Mouse (Mus musculus) midbrain, embryonic 12.5 days (tissue): ENCODE data around the gene Cdk14. TPM values are rescaled to one million over a fixed set of nuclear protein-coding genes. Genes with fewer than 3 reads are reported as not detected.

Source experiments
- ATAC-seq: fragments of 200-750 bp; cut with Nextera tagmentation; 2 replicates; pipeline ENCODE4 v1.8.0; 2017; ENCODE audit warnings: low read depth, moderate TSS enrichment, moderate library complexity; ENCODE audit not compliant: low FRiP score
- H3K27ac ChIP-seq: fragments of 300-500 bp; sonication (generic); replicated peaks from 2 replicates; pipeline ENCODE4 v1.5.1; 2016; ENCODE audit warnings: mild to moderate bottlenecking
- H3K27me3 ChIP-seq: fragments of 300-500 bp; sonication (generic); 2 replicates; pipeline ENCODE4 v1.6.1; 2016; ENCODE audit warnings: mild to moderate bottlenecking
- H3K36me3 ChIP-seq: fragments of 300-500 bp; sonication (generic); 2 replicates; pipeline ENCODE4 v1.6.1; 2016
- H3K4me1 ChIP-seq: fragments of 300-500 bp; sonication (generic); 2 replicates; pipeline ENCODE4 v1.6.1; 2016
- H3K4me2 ChIP-seq: fragments of 300-500 bp; sonication (generic); replicated peaks from 2 replicates; pipeline ENCODE4 v1.6.1; 2016; ENCODE audit warnings: mild to moderate bottlenecking, moderate library complexity
- H3K4me3 ChIP-seq: fragments of 300-500 bp; sonication (generic); 2 replicates; pipeline ENCODE4 v1.5.1; 2016; ENCODE audit warnings: mild to moderate bottlenecking
- H3K9ac ChIP-seq: fragments of 300-500 bp; sonication (generic); replicated peaks from 2 replicates; pipeline ENCODE4 v1.6.1; 2016; ENCODE audit warnings: mild to moderate bottlenecking, moderate library complexity
- H3K9me3 ChIP-seq: fragments of 300-500 bp; sonication (generic); 2 replicates; pipeline ENCODE4 v1.6.1; 2016; ENCODE audit warnings: mild to moderate bottlenecking
- WGBS: fragments of 180-500 bp; shearing (Covaris S2); methylation state at CpG from one replicate; pipeline ENCODE4 v1.1.7; 2016; 5-methylcytosine and 5-hydroxymethylcytosine counted together
- polyA plus RNA-seq: library from polyadenylated mRNA; unstranded; fragments of >200 nt; fragmentation: Nextera tagmentation; extraction: Ambion mirVana; gene quantifications from 2 replicates; pipeline ENCODE4 v1.2.1, GENCODE M21; 2016

The Cdk14 gene
- polyA plus RNA-seq, 1 experiment from 2014 or later = 38.1 TPM

- no peak overlapping the region for H3K4me3 ChIP-seq
- no peak overlapping the region for H3K9ac ChIP-seq
- H3K27ac ChIP-seq = peak overlapping the region; percentile 46; the same call in 1 of the 2 replicates
- no peak overlapping the region for H3K4me2 ChIP-seq
- 81% methylated on average over 11 of the region's 11 CpGs for WGBS
- H3K36me3 ChIP-seq = no peaks in the 10 kb centered on the region
- H3K4me1 ChIP-seq = 0 out of 2 replicates have a peak, but pooled peaks cover 5% of the 10 kb centered on the region
- H3K27me3 ChIP-seq = no peaks in the 10 kb centered on the region
- ATAC-seq = no peak
- no peaks in the 10 kb centered on the region for H3K9me3 ChIP-seq
Observed at GRCm38 (mm10) chr5:5032446-5032845, 387.7 kb downstream of the Cdk14 start.

- no peak overlapping the region for H3K4me2 ChIP-seq
- no peak overlapping the region for H3K9ac ChIP-seq
- 78% methylated on average over 2 of the region's 2 CpGs for WGBS
- no peak overlapping the region for H3K27ac ChIP-seq
- no peaks in the 10 kb centered on the region for H3K36me3 ChIP-seq
- no peak for ATAC-seq
- no peak overlapping the region for H3K4me3 ChIP-seq
- 0 out of 2 replicates have a peak, but pooled peaks cover 5% of the 10 kb centered on the region for H3K4me1 ChIP-seq
- no peaks in the 10 kb centered on the region for H3K27me3 ChIP-seq
- no peaks in the 10 kb centered on the region for H3K9me3 ChIP-seq
Observed at GRCm38 (mm10) chr5:5030431-5030830, 389.7 kb downstream of the Cdk14 start.

- H3K36me3 ChIP-seq = no peaks in the 10 kb centered on the region
- H3K27ac ChIP-seq = no peak overlapping the region
- no peak overlapping the region for H3K9ac ChIP-seq
- H3K4me2 ChIP-seq = no peak overlapping the region
- ATAC-seq = no peak
- no peak overlapping the region for H3K4me3 ChIP-seq
- H3K4me1 ChIP-seq = no peaks in the 10 kb centered on the region
- H3K9me3 ChIP-seq = no peaks in the 10 kb centered on the region
- WGBS = 78% methylated on average over 3 of the region's 3 CpGs
- H3K27me3 ChIP-seq = peaks cover 5% of the 10 kb centered on the region; the same call in 1 of the 2 replicates
Observed at GRCm38 (mm10) chr5:5018959-5019358, 401.2 kb downstream of the Cdk14 start.

GRCm38 (mm10) chr5:5018242-5018641 is 401.9 kb downstream of the Cdk14 start:
- H3K27ac ChIP-seq = no peak overlapping the region
- H3K9ac ChIP-seq = no peak overlapping the region

GRCm38 (mm10) chr5:5013783-5014182 is 406.3 kb downstream of the Cdk14 start:
- Histone ChIP-seq H3K4me3 (no peak overlapping the region), H3K27me3 (peaks cover 41% of the 10 kb centered on the region), H3K9ac (no peak overlapping the region), H3K9me3 (no peaks in the 10 kb centered on the region), H3K36me3 (no peaks in the 10 kb centered on the region), H3K4me1 (no peaks in the 10 kb centered on the region), H3K27ac (no peak overlapping the region), H3K4me2 (no peak overlapping the region)
- ATAC-seq = no peak
- WGBS = 90% methylated on average over 3 of the region's 3 CpGs

More at GRCm38 (mm10) chr5:5018242-5018641, 401.9 kb downstream of the Cdk14 start:
- peaks cover 11% of the 10 kb centered on the region for H3K27me3 ChIP-seq
- H3K4me3 ChIP-seq = no peak overlapping the region
- no peak overlapping the region for H3K4me2 ChIP-seq
- ATAC-seq = no peak
- no peaks in the 10 kb centered on the region for H3K4me1 ChIP-seq
- H3K9me3 ChIP-seq = no peaks in the 10 kb centered on the region
- 84% methylated on average over 2 of the region's 2 CpGs for whole genome bisulfite sequencing
- no peaks in the 10 kb centered on the region for H3K36me3 ChIP-seq

- no peaks in the 10 kb centered on the region for H3K9me3 ChIP-seq
- 81% methylated on average over 7 of the region's 7 CpGs for WGBS
- no peak overlapping the region for H3K27ac ChIP-seq
- no peaks in the 10 kb centered on the region for H3K36me3 ChIP-seq
- no peak overlapping the region for H3K4me2 ChIP-seq
- no peak overlapping the region for H3K4me3 ChIP-seq
- H3K27me3 ChIP-seq = peaks cover 39% of the 10 kb centered on the region
- no peak for ATAC-seq
- no peak overlapping the region for H3K9ac ChIP-seq
- H3K4me1 ChIP-seq = peaks cover 6% of the 10 kb centered on the region
Observed at GRCm38 (mm10) chr5:5012521-5013346, 407.4 kb downstream of the Cdk14 start.

GRCm38 (mm10) chr5:5008153-5008745 is 411.9 kb downstream of the Cdk14 start:
- H3K27me3 ChIP-seq = peaks cover 68% of the 10 kb centered on the region
- no peak overlapping the region for H3K9ac ChIP-seq
- H3K27ac ChIP-seq = peak overlapping the region; percentile 56; the same call in 1 of the 2 replicates
- peak overlapping the region; percentile 41 for H3K4me2 ChIP-seq
- peak; percentile 76 for ATAC-seq
- peaks cover 16% of the 10 kb centered on the region for H3K4me1 ChIP-seq
- no peaks in the 10 kb centered on the region for H3K36me3 ChIP-seq
- 18% methylated on average over 4 of the region's 4 CpGs for WGBS
- no peaks in the 10 kb centered on the region for H3K9me3 ChIP-seq
- peak overlapping the region; percentile 14; the same call in 1 of the 2 replicates for H3K4me3 ChIP-seq

- Histone ChIP-seq H3K9ac (no peak overlapping the region), H3K36me3 (no peaks in the 10 kb centered on the region), H3K4me3 (peak overlapping the region; percentile 14; the same call in 1 of the 2 replicates), H3K27ac (peak overlapping the region; percentile 56; the same call in 1 of the 2 replicates), H3K4me2 (peak overlapping the region; percentile 41), H3K4me1 (peaks cover 16% of the 10 kb centered on the region), H3K9me3 (no peaks in the 10 kb centered on the region), H3K27me3 (peaks cover 71% of the 10 kb centered on the region)
- ATAC-seq = peak; percentile 62
- 46% methylated on average over 15 of the region's 15 CpGs for WGBS
Observed at GRCm38 (mm10) chr5:5007489-5008152, 412.5 kb downstream of the Cdk14 start.

- WGBS = 72% methylated on average over 1 of the region's 1 CpGs
- H3K9me3 ChIP-seq = no peaks in the 10 kb centered on the region
- H3K4me1 ChIP-seq = peaks cover 16% of the 10 kb centered on the region
- peaks cover 59% of the 10 kb centered on the region for H3K27me3 ChIP-seq
- no peak for ATAC-seq
- H3K27ac ChIP-seq = no peak overlapping the region
- H3K36me3 ChIP-seq = no peaks in the 10 kb centered on the region
- H3K9ac ChIP-seq = no peak overlapping the region
- H3K4me2 ChIP-seq = no peak overlapping the region
- H3K4me3 ChIP-seq = no peak overlapping the region
Observed at GRCm38 (mm10) chr5:5005633-5006032, 414.5 kb downstream of the Cdk14 start.

GRCm38 (mm10) chr5:5004740-5005139 is 415.4 kb downstream of the Cdk14 start:
- 93% methylated on average over 2 of the region's 2 CpGs for WGBS
- no peak for ATAC-seq

GRCm38 (mm10) chr5:4993192-4993601 is 426.9 kb downstream of the Cdk14 start:
- no peak overlapping the region for H3K27ac ChIP-seq
- no peaks in the 10 kb centered on the region for H3K27me3 ChIP-seq
- no peak overlapping the region for H3K4me2 ChIP-seq
- no peaks in the 10 kb centered on the region for H3K9me3 ChIP-seq
- no peaks in the 10 kb centered on the region for H3K36me3 ChIP-seq
- H3K9ac ChIP-seq = no peak overlapping the region
- H3K4me3 ChIP-seq = no peak overlapping the region
- 88% methylated on average over 4 of the region's 4 CpGs for WGBS
- no peak for ATAC-seq
- H3K4me1 ChIP-seq = peaks cover 5% of the 10 kb centered on the region; the same call in 1 of the 2 replicates

More at GRCm38 (mm10) chr5:5004740-5005139, 415.4 kb downstream of the Cdk14 start:
- no peak overlapping the region for H3K9ac ChIP-seq
- H3K27ac ChIP-seq = no peak overlapping the region
- H3K4me2 ChIP-seq = no peak overlapping the region
- H3K4me1 ChIP-seq = peaks cover 16% of the 10 kb centered on the region
- H3K9me3 ChIP-seq = no peaks in the 10 kb centered on the region
- no peak overlapping the region for H3K4me3 ChIP-seq
- no peaks in the 10 kb centered on the region for H3K36me3 ChIP-seq
- H3K27me3 ChIP-seq = peaks cover 52% of the 10 kb centered on the region

- no peaks in the 10 kb centered on the region for H3K9me3 ChIP-seq
- WGBS = 81% methylated on average over 2 of the region's 2 CpGs
- no peaks in the 10 kb centered on the region for H3K27me3 ChIP-seq
- no peak overlapping the region for H3K9ac ChIP-seq
- no peak overlapping the region for H3K4me2 ChIP-seq
- no peak overlapping the region for H3K4me3 ChIP-seq
- no peaks in the 10 kb centered on the region for H3K36me3 ChIP-seq
- ATAC-seq = no peak
- peaks cover 5% of the 10 kb centered on the region; the same call in 1 of the 2 replicates for H3K4me1 ChIP-seq
- no peak overlapping the region for H3K27ac ChIP-seq
Observed at GRCm38 (mm10) chr5:4991023-4991422, 429.1 kb downstream of the Cdk14 start.
